Mouse (Mus musculus): ENCODE measurements at regions not wholly inside any gene's neighbourhood (a gene's known extent, or its start where the extent isn't known, plus 50 kb on each side); places are given as distances from the start of the nearest gene placed in this dataset.
"Not testable (repeated sequence)": the region's sequence is repeated elsewhere in the genome, so short reads cannot be mapped to it uniquely, and the experiment has no call there.

GRCm38 (mm10) chr12:9655794-9656193 lies 85.9 kb downstream of the Osr1 start:
- DNase-seq (ENCODE audit: low spot score) = no peak

GRCm38 (mm10) chr12:9656324-9656723 lies 86.4 kb downstream of the Osr1 start:
- DNase-seq (ENCODE audit: low spot score) = no peak

GRCm38 (mm10) chr12:9657199-9657766 lies 87.4 kb downstream of the Osr1 start:
- DNase-seq (ENCODE audit: low spot score) = no peak

GRCm38 (mm10) chr12:9657793-9658192 lies 87.9 kb downstream of the Osr1 start:
- DNase-seq (ENCODE audit: low spot score) = no peak

GRCm38 (mm10) chr12:9660299-9660698 lies 90.4 kb downstream of the Osr1 start:
- DNase-seq (ENCODE audit: low spot score) = no peak

GRCm38 (mm10) chr12:9688776-9689175 lies 118.9 kb downstream of the Osr1 start:
- no peak for DNase-seq (ENCODE audit: low spot score)

- DNase-seq (ENCODE audit: low spot score) = no peak
Observed at GRCm38 (mm10) chr12:9689541-9689940, 119.6 kb downstream of the Osr1 start.

GRCm38 (mm10) chr12:9732921-9733320 lies 163.0 kb downstream of the Osr1 start:
- DNase-seq (ENCODE audit: low spot score) = no peak

- no peak for DNase-seq (ENCODE audit: low spot score)
Observed at GRCm38 (mm10) chr12:9744709-9745395, 174.9 kb downstream of the Osr1 start.

- DNase-seq (ENCODE audit: low spot score) = no peak
Observed at GRCm38 (mm10) chr12:9751261-9752078, 181.6 kb downstream of the Osr1 start.

- no peak for DNase-seq (ENCODE audit: low spot score)
Observed at GRCm38 (mm10) chr12:9752079-9752450, 182.1 kb downstream of the Osr1 start.

GRCm38 (mm10) chr12:9756411-9756810 lies 186.5 kb downstream of the Osr1 start:
- no peak for DNase-seq (ENCODE audit: low spot score)

- DNase-seq (ENCODE audit: low spot score) = no peak
Observed at GRCm38 (mm10) chr12:9760818-9761217, 190.9 kb downstream of the Osr1 start.

GRCm38 (mm10) chr12:9762291-9762811 lies 192.4 kb downstream of the Osr1 start:
- not testable (repeated sequence) for DNase-seq (ENCODE audit: low spot score)

GRCm38 (mm10) chr12:9762842-9763241 lies 192.9 kb downstream of the Osr1 start:
- no peak for DNase-seq (ENCODE audit: low spot score)

GRCm38 (mm10) chr12:9770908-9771307 lies 201.0 kb downstream of the Osr1 start:
- DNase-seq (ENCODE audit: low spot score) = no peak

- DNase-seq (ENCODE audit: low spot score) = no peak
Observed at GRCm38 (mm10) chr12:9772875-9773274, 203.0 kb downstream of the Osr1 start.

GRCm38 (mm10) chr12:9802284-9802683 lies 232.4 kb downstream of the Osr1 start:
- no peak for DNase-seq (ENCODE audit: low spot score)

- no peak for DNase-seq (ENCODE audit: low spot score)
Observed at GRCm38 (mm10) chr12:9807406-9807805, 237.5 kb downstream of the Osr1 start.

- DNase-seq (ENCODE audit: low spot score) = no peak
Observed at GRCm38 (mm10) chr12:9833273-9833672, 263.4 kb downstream of the Osr1 start.

GRCm38 (mm10) chr12:9839198-9839845 lies 269.4 kb downstream of the Osr1 start:
- DNase-seq (ENCODE audit: low spot score) = no peak

- no peak for DNase-seq (ENCODE audit: low spot score)
Observed at GRCm38 (mm10) chr12:9839949-9840348, 270.0 kb downstream of the Osr1 start.

Measured in MN1 (cell line).